28 mouse cellular contexts compared by ENCODE assay signal in genomic region chr13:45744803-45745432, GRCm38 (mm10).
DNase-seq lines count a peak whose midpoint lies in the region; ATAC-seq and TF ChIP-seq lines count a peak whose summit lies in the region.
"Had no signal": no experiment of that assay in that cellular context is flagged by ENCODE, and none has a peak within 500 bp of the region (broad histone marks: within the 10 kb centered on the region; RNA-seq: fewer than 3 reads in every experiment).

No protein-coding gene starts in this region.

- TF ChIP-seq CTCF in forebrain, postnatal 0 days (IDR thresholded peaks at IDR 0.05; ENCODE audit: low read depth) = no peak
- TF ChIP-seq CTCF in left cerebral cortex, adult 2 months (IDR thresholded peaks at IDR 0.05) = no peak

- H3K27me3 ChIP-seq in forebrain, embryonic 16.5 days (replicated peaks; ENCODE audit: control insufficient read depth, insufficient read depth, low read length) = no peaks in the 10 kb centered on the region
- H3K27me3 ChIP-seq in forebrain, postnatal 0 days (ENCODE audit: insufficient read depth, low read length) = no peaks in the 10 kb centered on the region
- H3K27me3 ChIP-seq: embryonic facial prominence, embryonic 13.5 days; forebrain, embryonic 15.5 days; kidney, embryonic 15.5 days; limb, embryonic 12.5 days; liver, embryonic 12.5 days; megakaryocyte, embryonic 14.5 days; midbrain, embryonic 13.5 days; stomach, embryonic 15.5 days had no signal

- WGBS in forebrain, embryonic 16.5 days = 85% methylated on average over 7 of the region's 7 CpGs
- 79% methylated on average over 7 of the region's 7 CpGs for WGBS in forebrain, postnatal 0 days

- H3K4me2 ChIP-seq in forebrain, embryonic 16.5 days (ENCODE audit: low read length) = no peak overlapping the region
- H3K4me2 ChIP-seq in forebrain, postnatal 0 days (ENCODE audit: low read depth) = no peak overlapping the region
- H3K4me2 ChIP-seq: embryonic facial prominence, embryonic 13.5 days; forebrain, embryonic 15.5 days; kidney, embryonic 15.5 days; limb, embryonic 12.5 days; liver, embryonic 12.5 days; midbrain, embryonic 13.5 days; stomach, embryonic 15.5 days had no signal

- DNase-seq in forebrain, postnatal 0 days = no peak
- DNase-seq in left cerebral cortex, adult 2 months (ENCODE audit: extremely low spot score in 1 of 2, low spot score in 2 of 2) = no peak
- DNase-seq in left cerebral cortex, postnatal 10 days (ENCODE audit: extremely low spot score in 1 of 2, low spot score in 2 of 2) = no peak
- DNase-seq in right cerebral cortex, adult 18-20 months = peak; percentile 56
- no peak for DNase-seq in right cerebral cortex, postnatal 4 days
- no peak for DNase-seq in thymus, postnatal 14 days
- DNase-seq in ovary, postnatal 10 days (ENCODE audit: low spot score) = no peak
- DNase-seq: adrenal gland, postnatal 14 days; cerebellum, adult 11-12 months; cerebellum, adult 9-11 months; gastrocnemius, postnatal 10 days; heart, postnatal 14 days; kidney, adult 18-20 months; kidney, postnatal 25 days; liver, postnatal 0 days; lung, postnatal 4 days; thymus, postnatal 25 days had no signal

- H3K4me3 ChIP-seq in forebrain, embryonic 16.5 days (replicated peaks; ENCODE audit: low read length) = no peak overlapping the region
- no peak overlapping the region for H3K4me3 ChIP-seq in forebrain, postnatal 0 days (ENCODE audit: low read depth, low read length)
- H3K4me3 ChIP-seq in left cerebral cortex, adult 2 months = no peak overlapping the region
- H3K4me3 ChIP-seq: embryonic facial prominence, embryonic 13.5 days; forebrain, embryonic 10.5 days; forebrain, embryonic 15.5 days; kidney, embryonic 15.5 days; limb, embryonic 12.5 days; liver, embryonic 12.5 days; megakaryocyte, embryonic 14.5 days; midbrain, embryonic 13.5 days; stomach, embryonic 15.5 days had no signal

- intact Hi-C loops in left cerebral cortex, adult 2 months (cut with DNase I) = loop anchor here (5.0 kb wide), 1 partner anchor 62 kb away; no protein-coding TSS in a partner anchor
- intact Hi-C loops in left cerebral cortex, postnatal 10 days (cut with DNase I) = no loop called here

- ATAC-seq in forebrain, embryonic 16.5 days = no peak
- ATAC-seq in forebrain, postnatal 0 days = no peak
- ATAC-seq: forebrain, embryonic 15.5 days; hindbrain, embryonic 16.5 days; liver, embryonic 12.5 days; liver, postnatal 0 days had no signal

- H3K9ac ChIP-seq in forebrain, embryonic 16.5 days (replicated peaks; ENCODE audit: low read depth, low read length) = no peak overlapping the region
- no peak overlapping the region for H3K9ac ChIP-seq in forebrain, postnatal 0 days
- H3K9ac ChIP-seq: embryonic facial prominence, embryonic 13.5 days; forebrain, embryonic 15.5 days; kidney, embryonic 15.5 days; limb, embryonic 12.5 days; liver, embryonic 12.5 days; liver, postnatal 0 days; midbrain, embryonic 13.5 days; stomach, embryonic 15.5 days had no signal

- no peaks in the 10 kb centered on the region for H3K9me3 ChIP-seq in forebrain, embryonic 16.5 days (ENCODE audit: control insufficient read depth, low read length)
- no peaks in the 10 kb centered on the region for H3K9me3 ChIP-seq in forebrain, postnatal 0 days (ENCODE audit: low read length)
- H3K9me3 ChIP-seq: embryonic facial prominence, embryonic 13.5 days; forebrain, embryonic 10.5 days; forebrain, embryonic 15.5 days; kidney, embryonic 15.5 days; limb, embryonic 12.5 days; liver, embryonic 12.5 days; megakaryocyte, embryonic 14.5 days; midbrain, embryonic 13.5 days; stomach, embryonic 15.5 days had no signal

- no peaks in the 10 kb centered on the region for H3K36me3 ChIP-seq in forebrain, embryonic 16.5 days (ENCODE audit: control insufficient read depth, insufficient read depth)
- no peaks in the 10 kb centered on the region for H3K36me3 ChIP-seq in forebrain, postnatal 0 days (ENCODE audit: insufficient read depth)
- H3K36me3 ChIP-seq: embryonic facial prominence, embryonic 13.5 days; forebrain, embryonic 10.5 days; forebrain, embryonic 15.5 days; kidney, embryonic 15.5 days; limb, embryonic 12.5 days; liver, embryonic 12.5 days; midbrain, embryonic 13.5 days; stomach, embryonic 15.5 days had no signal

- H3K4me1 ChIP-seq in forebrain, embryonic 16.5 days (replicated peaks; ENCODE audit: control insufficient read depth, insufficient read depth, low read length) = peaks cover 3% of the 10 kb centered on the region
- H3K4me1 ChIP-seq in forebrain, postnatal 0 days (ENCODE audit: insufficient read depth) = no peaks in the 10 kb centered on the region; the same call in 1 of the 2 replicates

- 0 out of 2 replicates have a peak overlapping the region, but pooled peaks have one; percentile 29 for H3K27ac ChIP-seq in forebrain, embryonic 16.5 days (ENCODE audit: low read length)
- H3K27ac ChIP-seq in forebrain, postnatal 0 days (ENCODE audit: low read depth, low read length) = no peak overlapping the region
- H3K27ac ChIP-seq in left cerebral cortex, adult 2 months = peak overlapping the region; percentile 89
- H3K27ac ChIP-seq: embryonic facial prominence, embryonic 13.5 days; forebrain, embryonic 10.5 days; kidney, embryonic 15.5 days; limb, embryonic 12.5 days; liver, embryonic 12.5 days; stomach, embryonic 15.5 days had no signal
